Mouse (Mus musculus) activated CD4-positive, CD25-positive, alpha-beta regulatory T cell, adult 4 months (primary cell): ENCODE results near the gene Prune1. TPM values are rescaled to one million over a fixed set of nuclear protein-coding genes. Genes with fewer than 3 reads are reported as not detected.

ENCODE experiments used
- ATAC-seq: one replicate; pipeline ENCODE4 v1.8.0; 2017
- polyA plus RNA-seq, 2 experiments: library from polyadenylated mRNA; unstranded; fragments of 100-300 nt; shearing (Covaris generic); gene quantifications; one replicate each; pipeline ENCODE4 v1.2.1; 2017

Gene Prune1
- polyA plus RNA-seq, 2 experiments from 2014 or later = 6.3 to 9.7 TPM

GRCm38 (mm10) chr3:95301204-95301796 is 19.4 kb upstream of the Prune1 start:
- no peak for ATAC-seq

DNA sequence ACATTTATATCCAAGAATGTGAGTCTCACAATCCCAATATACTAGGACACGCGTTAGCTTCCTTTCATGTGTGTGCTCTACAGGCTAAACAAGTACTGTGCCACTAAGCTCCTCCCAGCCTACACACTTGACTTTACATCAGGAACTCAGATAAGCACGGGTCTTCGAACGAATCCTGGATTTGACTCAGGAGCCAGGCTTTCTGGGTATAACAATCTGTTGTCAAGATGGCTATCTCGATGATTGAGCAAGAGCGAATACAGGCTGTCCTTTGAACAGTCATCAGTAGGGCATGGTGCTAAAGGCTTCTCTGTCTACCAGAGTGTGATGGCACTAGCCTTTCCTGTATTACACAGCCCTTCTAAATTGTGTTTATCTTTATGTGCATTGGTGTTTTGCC is 16.1 kb upstream of the Prune1 start:
- ATAC-seq = no peak

DNA sequence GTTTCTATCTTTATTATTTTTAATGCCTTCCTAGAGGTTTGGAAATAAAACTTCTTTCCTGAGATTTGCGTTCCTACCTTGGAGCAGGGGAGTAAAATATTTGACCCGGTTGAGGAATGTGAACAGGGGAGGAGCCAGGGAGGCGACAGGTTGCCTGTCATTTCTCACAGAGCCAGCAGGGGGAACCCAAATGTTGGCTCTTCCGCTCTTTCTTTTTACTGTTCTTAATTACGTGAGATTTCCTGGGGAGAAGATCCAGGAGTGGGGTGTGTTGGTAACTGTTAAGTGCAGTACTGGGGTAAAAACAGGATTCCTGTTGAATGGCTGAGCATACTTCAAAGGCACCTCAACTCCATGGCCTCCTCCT is 14.2 kb upstream of the Prune1 start:
- ATAC-seq = peak; percentile 68

- no peak for ATAC-seq
These were observed 13.6 kb upstream of the Prune1 start for GRCm38 (mm10) chr3:95295321-95296102.

DNA sequence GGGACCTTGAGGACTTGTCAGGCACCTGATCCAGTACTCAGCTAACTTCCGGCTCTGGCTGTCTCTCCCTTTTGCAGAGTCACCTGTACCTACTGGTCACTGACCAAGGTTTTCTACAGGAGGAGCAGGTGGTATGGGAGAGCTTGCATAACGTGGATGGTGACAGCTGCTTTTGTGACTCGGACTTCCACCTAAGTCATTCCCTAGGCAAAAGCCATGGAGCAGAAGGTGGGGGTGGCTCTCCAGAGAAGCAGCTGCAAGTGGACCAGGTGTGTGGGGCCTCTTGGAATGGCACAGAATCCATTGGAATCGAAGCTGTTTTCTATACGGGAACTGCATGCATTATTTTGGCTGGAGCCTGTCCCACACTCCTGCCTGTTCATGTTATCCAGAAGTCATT is 12.8 kb upstream of the Prune1 start:
- no peak for ATAC-seq

- ATAC-seq = no peak
These were observed 12.4 kb upstream of the Prune1 start for GRCm38 (mm10) chr3:95294316-95294715.

- ATAC-seq = no peak
These were observed 11.7 kb upstream of the Prune1 start for GRCm38 (mm10) chr3:95293537-95293936.

GRCm38 (mm10) chr3:95292899-95293298 is 11.0 kb upstream of the Prune1 start:
- no peak for ATAC-seq

DNA sequence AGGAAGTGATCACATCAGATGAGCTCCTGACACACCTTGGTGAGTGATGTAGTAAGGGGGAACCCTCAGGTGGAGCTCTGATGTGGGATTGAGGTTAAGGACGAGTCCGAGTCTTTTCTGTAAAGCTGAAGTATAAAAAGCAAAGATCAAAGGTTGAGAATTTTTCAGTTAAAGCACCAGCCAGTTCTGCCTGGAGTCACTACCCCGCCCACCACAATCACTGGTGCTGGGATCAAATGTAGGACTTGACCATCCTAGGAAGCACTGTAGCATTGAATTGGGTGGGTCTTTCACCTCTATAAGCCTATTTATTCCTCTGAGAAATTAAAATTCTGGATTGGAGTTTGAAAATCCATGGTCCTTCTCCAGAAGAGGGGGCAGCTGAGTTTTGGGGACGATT is 9.2 kb upstream of the Prune1 start:
- no peak for ATAC-seq

GRCm38 (mm10) chr3:95290156-95290555 is 8.3 kb upstream of the Prune1 start:
- no peak for ATAC-seq

- no peak for ATAC-seq
These were observed 7.5 kb upstream of the Prune1 start for GRCm38 (mm10) chr3:95289419-95289818.

DNA sequence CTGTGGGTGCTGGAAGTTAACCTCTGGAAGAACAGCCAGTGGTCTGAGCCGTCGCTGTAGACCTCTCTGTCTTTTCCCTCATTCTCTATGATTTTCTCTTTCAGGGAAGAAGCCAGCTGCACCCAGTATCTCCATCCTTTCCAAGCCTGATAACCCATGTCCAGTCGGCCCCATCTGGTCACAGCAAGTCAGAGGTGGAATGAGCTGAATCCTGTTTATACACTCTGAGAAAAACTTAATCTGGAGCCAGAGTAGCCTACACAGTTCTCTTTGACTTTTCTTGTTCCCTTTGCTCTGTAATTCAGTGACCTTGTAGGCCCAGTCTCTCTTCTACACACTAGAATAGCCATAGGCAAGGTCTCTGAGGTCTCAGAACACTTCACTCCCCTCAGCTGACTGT is 5.7 kb upstream of the Prune1 start:
- no peak for ATAC-seq

- no peak for ATAC-seq
These were observed 4.6 kb upstream of the Prune1 start for GRCm38 (mm10) chr3:95286510-95286909.

GRCm38 (mm10) chr3:95286011-95286410 is 4.1 kb upstream of the Prune1 start:
- no peak for ATAC-seq

DNA sequence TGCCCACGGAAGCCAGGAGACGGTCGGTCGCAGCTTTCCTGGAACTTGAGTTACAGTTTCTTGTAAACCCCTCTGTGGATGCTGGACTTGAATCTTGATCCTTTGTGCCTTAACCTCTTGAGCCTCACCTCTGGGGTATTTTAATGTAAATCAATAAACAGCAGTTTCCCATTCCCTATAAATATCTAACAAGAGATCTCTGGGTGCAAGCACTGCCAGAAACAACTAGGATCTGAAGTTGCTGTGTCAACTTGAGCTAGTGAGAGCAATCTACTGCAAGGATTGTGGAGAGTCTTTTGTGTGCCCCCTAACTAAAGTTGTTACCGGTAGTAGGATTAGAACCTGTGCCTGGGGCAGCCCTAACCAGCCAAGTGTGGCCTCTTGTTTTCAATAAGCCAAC is 3.5 kb upstream of the Prune1 start:
- no peak for ATAC-seq

DNA sequence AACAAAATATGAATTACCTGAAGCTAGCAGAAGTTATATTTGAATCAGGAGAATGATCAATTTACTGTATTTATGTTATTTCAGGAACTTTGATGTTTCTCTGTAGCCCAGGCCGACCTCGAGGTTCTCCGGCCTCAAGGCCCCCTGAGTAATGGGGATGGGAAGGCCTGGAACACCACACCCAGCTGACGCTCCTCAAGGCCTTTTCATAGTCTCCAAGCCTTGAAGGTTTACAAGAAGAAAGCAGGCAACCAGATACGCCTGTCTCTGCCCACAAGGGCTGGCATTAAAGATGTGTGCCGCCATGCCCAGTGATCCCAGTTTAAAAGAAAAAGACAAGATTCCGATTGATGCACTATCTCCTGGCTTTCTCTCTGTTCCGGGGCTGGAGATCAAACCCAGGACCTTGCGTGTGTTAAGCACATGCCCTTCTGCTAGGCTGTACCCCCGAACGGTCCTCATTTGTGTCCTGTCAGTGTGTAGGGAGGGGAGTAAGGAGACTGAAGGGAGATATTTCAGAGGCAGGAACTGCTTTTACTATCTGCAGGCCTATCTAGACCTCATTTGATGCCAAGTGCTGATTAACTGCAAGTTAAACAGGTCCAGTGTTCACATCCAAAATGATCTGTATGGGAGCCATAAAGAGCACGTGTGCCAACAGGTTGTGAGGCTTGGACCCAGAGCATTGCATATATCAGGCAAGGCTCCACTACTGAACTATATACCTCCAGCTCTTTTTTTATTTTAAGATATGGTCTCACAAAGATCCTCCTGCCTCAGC is 2.8 kb upstream of the Prune1 start:
- no peak for ATAC-seq

GRCm38 (mm10) chr3:95284062-95284461 is 2.2 kb upstream of the Prune1 start:
- ATAC-seq = no peak

- no peak for ATAC-seq
These were observed 1.7 kb upstream of the Prune1 start for GRCm38 (mm10) chr3:95283589-95283941.

DNA sequence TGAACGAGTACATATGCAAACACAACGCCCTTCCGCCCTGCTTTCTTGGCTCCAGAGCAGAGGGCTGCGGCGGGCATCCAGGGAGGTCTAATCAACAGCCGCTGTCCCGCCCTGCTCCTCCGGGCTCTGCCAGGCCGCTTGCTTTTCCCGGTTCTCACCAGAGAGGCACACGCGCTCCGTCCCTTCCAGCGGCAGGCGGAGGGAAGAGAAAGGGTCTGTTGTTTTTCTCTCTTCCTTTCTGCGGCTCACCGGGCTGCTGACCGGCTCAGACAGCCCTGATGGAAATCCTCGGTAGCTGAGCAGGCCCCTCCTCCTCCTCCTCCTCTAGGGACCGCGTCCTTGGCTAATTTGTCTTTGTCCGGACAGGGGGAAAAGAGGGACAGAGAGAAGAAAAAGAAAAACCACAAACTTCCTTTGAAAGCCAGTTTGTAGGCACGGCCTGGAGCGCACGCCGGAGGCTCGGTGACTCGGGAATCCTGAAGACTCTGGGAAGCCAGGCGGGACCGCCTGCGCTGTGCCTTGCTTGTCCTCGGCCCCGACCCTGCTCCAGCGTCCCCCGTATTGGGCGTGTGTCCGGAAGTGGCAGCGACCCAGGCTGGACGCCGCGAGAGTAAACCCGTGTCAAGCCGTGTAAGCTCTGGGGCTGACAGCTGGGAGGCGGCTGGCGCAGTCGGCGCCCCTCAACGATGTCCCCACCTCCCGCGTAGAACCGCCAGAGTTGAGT is 1.2 kb upstream of the Prune1 start:
- peak; percentile 24 for ATAC-seq

GRCm38 (mm10) chr3:95282381-95282864 is 547 bp upstream of the Prune1 start:
- peak; percentile 27 for ATAC-seq

DNA sequence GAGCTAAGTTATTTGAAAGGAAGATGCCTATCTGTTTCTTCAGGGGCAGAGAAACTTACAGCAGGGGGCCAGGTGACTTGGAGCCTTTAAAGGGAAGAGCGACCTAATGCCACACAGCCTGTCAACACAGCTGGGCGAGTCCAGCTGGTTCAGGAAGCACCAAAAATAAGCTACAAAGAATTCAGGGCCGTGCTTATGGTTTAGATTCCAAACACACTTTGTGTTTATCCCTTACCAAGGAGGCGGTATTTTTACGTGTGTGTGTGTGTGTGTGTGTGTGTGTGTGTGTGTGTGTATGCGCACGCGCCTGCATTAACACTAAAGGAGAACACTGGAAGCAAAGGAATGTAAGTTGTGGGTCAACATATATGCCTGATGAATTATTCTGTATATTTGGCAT is 1.1 kb downstream of the Prune1 start:
- ATAC-seq = no peak

- no peak for ATAC-seq
These were observed 4.7 kb downstream of the Prune1 start for GRCm38 (mm10) chr3:95277149-95277551.

GRCm38 (mm10) chr3:95276428-95276934 is 5.4 kb downstream of the Prune1 start:
- no peak for ATAC-seq
